Mouse (Mus musculus): ENCODE results near the gene Zfp113.

GRCm38 (mm10) chr5:138193771-138194727 lies 38.5 kb upstream of the Zfp113 start, which contains the start of gene Mblac1:
- no peak for TF ChIP-seq CTCF (IDR thresholded peaks at IDR 0.05; ENCODE audit: low read depth, low read length)
- no peak for TF ChIP-seq POLR2A (IDR thresholded peaks at IDR 0.05; ENCODE audit: borderline replicate concordance, low read depth, low read length)
